Mouse (Mus musculus) liver, embryonic 15.5 days (tissue): Measurements from ENCODE around the gene Fgfr2. TPM values are rescaled to one million over a fixed set of nuclear protein-coding genes. Genes with fewer than 3 reads are reported as not detected.

Source experiments
- ATAC-seq: fragments of 200-750 bp; cut with Nextera tagmentation; 2 replicates; pipeline ENCODE4 v1.8.0; 2017; ENCODE audit warnings: moderate number of reproducible peaks, mild to moderate bottlenecking, moderate library complexity; ENCODE audit not compliant: insufficient read depth
- H3K27ac ChIP-seq: fragments of 300-500 bp; sonication (generic); replicated peaks from 2 replicates; pipeline ENCODE4 v1.5.1; 2015; ENCODE audit warnings: mild to moderate bottlenecking, inconsistent platforms
- H3K27me3 ChIP-seq: fragments of 300-500 bp; sonication (generic); 2 replicates; pipeline ENCODE4 v1.6.1; 2015; ENCODE audit warnings: mild to moderate bottlenecking, inconsistent platforms
- H3K36me3 ChIP-seq: fragments of 300-500 bp; sonication (generic); replicated peaks from 2 replicates; pipeline ENCODE4 v1.6.1; 2015; ENCODE audit warnings: moderate library complexity, mild to moderate bottlenecking, inconsistent platforms
- H3K4me1 ChIP-seq: fragments of 300-500 bp; sonication (generic); replicated peaks from 2 replicates; pipeline ENCODE4 v1.6.1; 2015; ENCODE audit warnings: inconsistent platforms
- H3K4me2 ChIP-seq: fragments of 300-500 bp; sonication (generic); 2 replicates; pipeline ENCODE4 v1.6.1; 2015; ENCODE audit warnings: moderate library complexity, mild to moderate bottlenecking, inconsistent platforms
- H3K4me3 ChIP-seq: fragments of 300-500 bp; sonication (generic); replicated peaks from 2 replicates; pipeline ENCODE4 v1.5.1; 2015; ENCODE audit warnings: mild to moderate bottlenecking, inconsistent platforms
- H3K9ac ChIP-seq: fragments of 300-500 bp; sonication (generic); 2 replicates; pipeline ENCODE4 v1.6.1; 2015; ENCODE audit warnings: moderate library complexity, mild to moderate bottlenecking, inconsistent platforms
- H3K9me3 ChIP-seq: fragments of 300-500 bp; sonication (generic); replicated peaks from 2 replicates; pipeline ENCODE4 v1.6.1; 2016; ENCODE audit warnings: inconsistent platforms
- WGBS: fragments of 180-500 bp; shearing (Covaris S2); methylation state at CpG from one replicate; pipeline ENCODE4 v1.1.7; 2015; ENCODE audit warnings: mixed read lengths; ENCODE audit not compliant: insufficient replicate concordance; 5-methylcytosine and 5-hydroxymethylcytosine counted together
- polyA plus RNA-seq: library from polyadenylated mRNA; unstranded; fragments of >200 nt; fragmentation: Nextera tagmentation; extraction: Ambion mirVana; gene quantifications from 2 replicates; pipeline ENCODE4 v1.2.1, GENCODE M21; 2015

Fgfr2 gene
- polyA plus RNA-seq, 1 experiment from 2014 or later, result 10.5 TPM

- 68% methylated on average over 2 of the region's 2 CpGs for WGBS
- Histone ChIP-seq H3K9ac (no peak overlapping the region), H3K27ac (no peak overlapping the region), H3K36me3 (no peaks in the 10 kb centered on the region), H3K4me2 (no peak overlapping the region), H3K27me3 (no peaks in the 10 kb centered on the region), H3K9me3 (no peaks in the 10 kb centered on the region), H3K4me1 (0 out of 2 replicates have a peak, but pooled peaks cover 3% of the 10 kb centered on the region), H3K4me3 (no peak overlapping the region)
- ATAC-seq, result no peak
Observed at GRCm38 (mm10) chr7:130578066-130578465, 2545.1 kb downstream of the Fgfr2 start.

DNA sequence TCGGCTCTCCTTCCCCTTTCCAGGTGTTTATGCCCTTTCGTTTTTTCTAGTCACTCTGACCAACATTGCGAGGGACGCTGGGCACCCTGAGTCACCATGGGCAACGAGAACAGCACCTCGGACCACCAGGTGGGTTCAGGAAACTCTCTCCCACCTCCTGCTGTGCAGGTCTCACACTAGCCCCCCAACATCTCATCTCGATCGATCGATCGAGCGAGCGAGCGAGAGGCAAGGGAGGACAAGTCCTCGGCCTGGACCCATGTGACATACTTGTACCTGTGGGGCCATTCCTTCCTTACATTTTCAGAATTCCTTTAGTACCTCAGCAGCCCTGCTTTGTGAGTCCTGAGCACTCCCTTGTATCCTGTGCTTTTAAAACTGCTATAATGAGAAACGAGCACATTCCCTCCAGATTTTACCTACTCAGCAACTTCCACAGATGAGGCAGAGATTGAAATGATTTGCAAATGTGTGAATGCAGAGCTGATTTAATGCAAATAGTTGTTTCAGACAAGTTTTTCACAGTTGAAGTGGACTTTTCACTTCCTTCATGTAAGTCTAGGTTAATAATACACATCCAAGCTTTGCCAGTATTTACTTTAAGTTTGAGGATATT is 2545.7 kb downstream of the Fgfr2 start, which contains the start of gene Tacc2:
Tacc2 (plus strand) TSS at position 51 of the 616 bp plus-strand sequence.
- H3K4me1 ChIP-seq, result 0 out of 2 replicates have a peak, but pooled peaks cover 3% of the 10 kb centered on the region
- ATAC-seq, result no peak
- peak within 1 kb of the TSS; percentile 52 for H3K4me2 ChIP-seq
- no peak within 1 kb of the TSS for H3K9ac ChIP-seq
- no peak within 1 kb of the TSS for H3K27ac ChIP-seq
- no peaks in the 10 kb centered on the region for H3K36me3 ChIP-seq
- 29% methylated on average over 15 of the region's 15 CpGs for WGBS
- H3K4me3 ChIP-seq, result peak within 1 kb of the TSS; percentile 26
- no peaks in the 10 kb centered on the region for H3K27me3 ChIP-seq
- no peaks in the 10 kb centered on the region for H3K9me3 ChIP-seq

- H3K27me3 ChIP-seq, result no peaks in the 10 kb centered on the region
- H3K4me3 ChIP-seq, result peak overlapping the region; percentile 26
- H3K36me3 ChIP-seq, result no peaks in the 10 kb centered on the region
- WGBS, result 23% methylated on average over 10 of the region's 10 CpGs
- peak overlapping the region; percentile 52 for H3K4me2 ChIP-seq
- no peaks in the 10 kb centered on the region for H3K9me3 ChIP-seq
- no peak for ATAC-seq
- H3K27ac ChIP-seq, result no peak overlapping the region
- 0 out of 2 replicates have a peak, but pooled peaks cover 3% of the 10 kb centered on the region for H3K4me1 ChIP-seq
- H3K9ac ChIP-seq, result no peak overlapping the region
Observed at GRCm38 (mm10) chr7:130576981-130577380, 2546.2 kb downstream of the Fgfr2 start.

GRCm38 (mm10) chr7:130574211-130574991 is 2548.7 kb downstream of the Fgfr2 start:
- Histone ChIP-seq H3K4me2 (no peak overlapping the region), H3K9ac (no peak overlapping the region), H3K36me3 (no peaks in the 10 kb centered on the region), H3K27ac (no peak overlapping the region), H3K4me1 (0 out of 2 replicates have a peak, but pooled peaks cover 3% of the 10 kb centered on the region), H3K4me3 (no peak overlapping the region), H3K9me3 (no peaks in the 10 kb centered on the region), H3K27me3 (no peaks in the 10 kb centered on the region)
- 53% methylated on average over 13 of the region's 13 CpGs for WGBS
- peak; percentile 41; the same call in 1 of the 2 replicates for ATAC-seq

DNA sequence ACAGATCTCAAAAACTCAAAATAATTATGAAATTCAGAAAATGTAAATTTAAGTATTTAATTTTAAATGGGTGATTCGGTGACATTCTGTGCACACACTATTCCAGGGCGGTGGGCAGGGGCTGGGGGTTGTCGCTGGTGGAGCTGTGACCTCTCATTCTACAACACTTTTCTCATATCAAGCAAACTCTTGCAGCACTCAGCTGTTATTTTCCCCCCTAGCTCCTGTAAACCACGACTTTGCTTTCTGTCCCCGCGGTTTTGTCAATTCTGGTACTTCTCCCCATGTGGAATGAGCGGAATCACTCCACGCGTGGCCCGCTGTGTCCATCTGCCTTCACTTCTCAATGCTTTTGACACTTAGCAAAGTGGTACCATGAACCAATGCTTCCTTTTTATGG is 2549.4 kb downstream of the Fgfr2 start:
- WGBS, result 83% methylated on average over 10 of the region's 10 CpGs
- no peak overlapping the region for H3K4me3 ChIP-seq

GRCm38 (mm10) chr7:130572821-130573220 is 2550.3 kb downstream of the Fgfr2 start, which contains the start of gene Nsmce4a:
Gene Nsmce4a, minus strand, starts transcription at chr7:130573118.
- ATAC-seq, result no peak
- H3K27ac ChIP-seq, result no peak within 1 kb of the TSS
- WGBS, result 66% methylated on average over 11 of the region's 11 CpGs

More for the DNA sequence above, 2549.4 kb downstream of the Fgfr2 start:
- Histone ChIP-seq H3K36me3 (no peaks in the 10 kb centered on the region), H3K4me2 (no peak overlapping the region), H3K4me1 (0 out of 2 replicates have a peak, but pooled peaks cover 3% of the 10 kb centered on the region), H3K9ac (no peak overlapping the region), H3K27me3 (no peaks in the 10 kb centered on the region), H3K9me3 (no peaks in the 10 kb centered on the region), H3K27ac (no peak overlapping the region)
- ATAC-seq, result no peak

GRCm38 (mm10) chr7:130570472-130570871 is 2552.7 kb downstream of the Fgfr2 start:
- Histone ChIP-seq H3K27ac (no peak overlapping the region), H3K27me3 (no peaks in the 10 kb centered on the region), H3K4me2 (no peak overlapping the region), H3K9me3 (no peaks in the 10 kb centered on the region), H3K36me3 (no peaks in the 10 kb centered on the region), H3K4me1 (no peaks in the 10 kb centered on the region), H3K4me3 (no peak overlapping the region), H3K9ac (no peak overlapping the region)
- ATAC-seq, result no peak
- 68% methylated on average over 7 of the region's 7 CpGs for WGBS

More at GRCm38 (mm10) chr7:130572821-130573220, 2550.3 kb downstream of the Fgfr2 start, which contains the start of gene Nsmce4a:
- Histone ChIP-seq H3K36me3 (no peaks in the 10 kb centered on the region), H3K27me3 (no peaks in the 10 kb centered on the region), H3K4me1 (no peaks in the 10 kb centered on the region), H3K9ac (no peak within 1 kb of the TSS), H3K4me3 (no peak within 1 kb of the TSS), H3K4me2 (no peak within 1 kb of the TSS), H3K9me3 (no peaks in the 10 kb centered on the region)

DNA sequence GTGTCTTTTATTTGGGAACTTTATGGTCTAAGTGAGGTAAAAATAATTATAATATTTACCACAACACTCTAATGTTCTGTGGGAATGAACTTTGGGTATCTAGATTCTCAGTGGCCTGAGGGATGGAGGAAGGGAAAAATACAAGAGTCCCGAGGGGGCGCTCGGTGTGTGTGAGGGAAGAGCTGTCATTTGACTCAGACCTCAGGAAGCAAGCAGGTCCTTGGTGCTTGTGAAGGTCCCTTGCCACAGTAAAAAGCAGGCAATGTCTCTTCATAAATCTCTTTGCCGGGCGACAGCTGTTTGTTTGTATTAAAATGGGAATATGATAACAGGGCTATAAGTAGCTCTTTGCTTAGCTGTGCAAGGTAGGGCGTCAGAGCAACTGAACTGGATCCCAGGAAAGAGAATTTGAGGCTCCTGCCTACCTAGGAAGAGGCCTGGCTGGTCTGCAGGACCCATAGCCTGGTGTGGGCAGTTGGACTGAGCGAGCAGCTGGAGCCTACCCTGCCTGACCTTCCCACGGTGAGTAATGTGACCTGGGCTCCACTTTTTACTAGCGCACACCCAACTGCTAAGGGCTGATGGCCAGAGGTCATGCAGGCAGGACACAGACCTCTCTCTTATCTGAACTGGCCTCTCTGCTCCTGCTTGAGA is 2554.2 kb downstream of the Fgfr2 start:
- Histone ChIP-seq H3K36me3 (no peaks in the 10 kb centered on the region), H3K27ac (no peak overlapping the region), H3K9me3 (no peaks in the 10 kb centered on the region), H3K4me3 (no peak overlapping the region), H3K4me1 (0 out of 2 replicates have a peak, but pooled peaks cover 4% of the 10 kb centered on the region), H3K4me2 (no peak overlapping the region), H3K27me3 (no peaks in the 10 kb centered on the region), H3K9ac (no peak overlapping the region)
- peak; percentile 73 for ATAC-seq
- 53% methylated on average over 9 of the region's 9 CpGs for WGBS

- Histone ChIP-seq H3K9me3 (no peaks in the 10 kb centered on the region), H3K27me3 (no peaks in the 10 kb centered on the region), H3K36me3 (no peaks in the 10 kb centered on the region), H3K4me3 (no peak overlapping the region), H3K4me1 (peaks cover 7% of the 10 kb centered on the region; the same call in 1 of the 2 replicates), H3K9ac (no peak overlapping the region), H3K4me2 (no peak overlapping the region), H3K27ac (no peak overlapping the region)
- WGBS, result 37% methylated on average over 3 of the region's 3 CpGs
- ATAC-seq, result no peak
Observed at GRCm38 (mm10) chr7:130564596-130564995, 2558.6 kb downstream of the Fgfr2 start.

DNA sequence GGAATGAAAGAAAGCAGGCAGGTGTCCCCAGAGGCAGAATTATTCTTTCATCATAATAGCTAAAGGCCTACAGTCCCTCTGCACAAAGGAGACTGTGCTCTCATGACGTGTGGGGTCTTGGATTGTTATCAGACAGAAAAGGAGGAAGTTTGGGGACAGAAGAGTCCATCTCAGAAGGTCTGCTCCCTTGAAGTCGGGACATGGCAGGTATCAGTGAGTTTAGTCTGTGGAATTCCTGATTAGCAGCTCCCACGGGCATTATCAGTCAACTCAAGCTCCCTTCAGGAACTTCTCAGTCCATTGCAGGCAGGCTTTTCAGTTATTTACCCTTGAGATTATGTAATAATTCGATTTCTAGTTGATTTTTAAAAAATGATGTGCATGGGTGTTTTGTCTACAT is 2559.3 kb downstream of the Fgfr2 start:
- H3K4me2 ChIP-seq, result no peak overlapping the region
- no peak for ATAC-seq
- H3K4me3 ChIP-seq, result no peak overlapping the region
- WGBS, result 20% methylated on average over 4 of the region's 4 CpGs
- H3K27ac ChIP-seq, result no peak overlapping the region
- no peaks in the 10 kb centered on the region for H3K36me3 ChIP-seq
- no peaks in the 10 kb centered on the region for H3K9me3 ChIP-seq
- peaks cover 7% of the 10 kb centered on the region; the same call in 1 of the 2 replicates for H3K4me1 ChIP-seq
- H3K9ac ChIP-seq, result no peak overlapping the region
- H3K27me3 ChIP-seq, result no peaks in the 10 kb centered on the region

- Histone ChIP-seq H3K9me3 (no peaks in the 10 kb centered on the region), H3K4me2 (no peak overlapping the region), H3K9ac (no peak overlapping the region), H3K27ac (no peak overlapping the region), H3K4me3 (no peak overlapping the region), H3K27me3 (no peaks in the 10 kb centered on the region), H3K36me3 (no peaks in the 10 kb centered on the region), H3K4me1 (peaks cover 7% of the 10 kb centered on the region; the same call in 1 of the 2 replicates)
- no peak for ATAC-seq
- WGBS, result 78% methylated on average over 4 of the region's 4 CpGs
Observed at GRCm38 (mm10) chr7:130563276-130563675, 2559.9 kb downstream of the Fgfr2 start.
